Mouse (Mus musculus): ENCODE measurements around the gene Ube2e2.

Gene Ube2e2

DNA sequence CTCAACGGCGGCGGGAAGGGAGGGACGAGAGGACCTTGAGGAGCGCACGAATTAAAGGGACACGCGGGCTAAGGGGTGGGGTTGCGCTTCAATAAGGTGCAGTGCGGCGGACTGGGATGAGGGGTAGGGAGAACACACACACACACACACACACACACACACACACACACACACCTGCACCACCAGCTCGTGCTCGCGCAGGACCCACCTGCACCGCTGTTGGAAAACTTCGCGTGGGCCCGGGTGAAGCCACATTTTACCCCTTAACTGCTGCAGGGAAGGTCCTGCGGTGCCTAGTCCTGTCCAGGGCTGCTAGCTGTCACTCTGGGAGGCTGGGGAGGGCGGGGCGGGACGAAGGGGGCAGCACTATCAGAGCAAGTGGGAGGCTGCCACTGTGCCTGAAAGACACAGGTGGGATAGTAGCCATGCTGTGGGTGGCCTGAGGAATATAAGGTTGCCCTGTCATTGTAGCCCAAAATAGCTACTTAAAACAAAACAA is at the start of gene Ube2e2:
Gene Ube2e2 (minus strand): TSS at position 321 of the 499 bp plus-strand sequence.
- no peak for DNase-seq (ENCODE audit: low spot score in 2 of 2)

DNA sequence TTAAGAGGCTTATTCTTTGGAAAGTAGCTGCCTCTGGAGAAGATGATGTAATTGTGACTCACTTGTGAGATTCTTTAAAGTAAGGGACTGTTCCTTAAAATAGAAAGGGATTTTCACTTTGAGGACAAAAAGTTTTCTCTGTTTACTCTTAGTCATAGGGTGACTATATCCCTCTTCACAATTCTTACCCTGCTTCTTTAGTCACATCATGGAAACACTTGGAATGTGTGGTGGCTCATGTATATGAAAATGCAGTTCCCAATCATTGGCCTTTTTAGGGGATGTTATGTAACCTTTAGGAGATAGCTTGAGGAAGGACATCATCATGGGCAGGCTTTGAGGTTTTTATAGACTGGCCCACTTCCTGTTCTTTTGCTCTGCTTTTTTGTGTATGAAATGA is 46.0 kb upstream of the Ube2e2 start:
- no peak for DNase-seq (ENCODE audit: low spot score in 2 of 2)

DNA sequence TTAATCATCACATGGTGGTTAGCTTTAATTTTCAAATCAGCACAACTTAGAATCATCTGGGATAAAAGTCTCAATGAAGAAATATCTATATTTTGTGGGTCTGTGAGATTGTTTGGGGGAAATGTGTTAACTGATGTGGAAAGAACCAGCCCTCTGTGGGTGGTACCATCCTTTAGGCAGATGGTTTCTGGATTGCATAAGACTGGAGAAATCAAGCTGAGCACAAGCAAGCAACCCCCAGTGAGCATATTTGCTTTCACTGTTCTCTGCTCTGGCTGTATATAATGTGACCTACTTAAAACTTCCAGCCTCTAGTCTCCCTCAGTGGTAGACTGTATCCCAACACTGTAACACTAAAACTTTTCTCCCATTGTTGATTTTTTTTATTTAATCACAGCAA is 9.5 kb upstream of the Ube2e2 start:
- DNase-seq (ENCODE audit: low spot score in 2 of 2) = no peak

DNA sequence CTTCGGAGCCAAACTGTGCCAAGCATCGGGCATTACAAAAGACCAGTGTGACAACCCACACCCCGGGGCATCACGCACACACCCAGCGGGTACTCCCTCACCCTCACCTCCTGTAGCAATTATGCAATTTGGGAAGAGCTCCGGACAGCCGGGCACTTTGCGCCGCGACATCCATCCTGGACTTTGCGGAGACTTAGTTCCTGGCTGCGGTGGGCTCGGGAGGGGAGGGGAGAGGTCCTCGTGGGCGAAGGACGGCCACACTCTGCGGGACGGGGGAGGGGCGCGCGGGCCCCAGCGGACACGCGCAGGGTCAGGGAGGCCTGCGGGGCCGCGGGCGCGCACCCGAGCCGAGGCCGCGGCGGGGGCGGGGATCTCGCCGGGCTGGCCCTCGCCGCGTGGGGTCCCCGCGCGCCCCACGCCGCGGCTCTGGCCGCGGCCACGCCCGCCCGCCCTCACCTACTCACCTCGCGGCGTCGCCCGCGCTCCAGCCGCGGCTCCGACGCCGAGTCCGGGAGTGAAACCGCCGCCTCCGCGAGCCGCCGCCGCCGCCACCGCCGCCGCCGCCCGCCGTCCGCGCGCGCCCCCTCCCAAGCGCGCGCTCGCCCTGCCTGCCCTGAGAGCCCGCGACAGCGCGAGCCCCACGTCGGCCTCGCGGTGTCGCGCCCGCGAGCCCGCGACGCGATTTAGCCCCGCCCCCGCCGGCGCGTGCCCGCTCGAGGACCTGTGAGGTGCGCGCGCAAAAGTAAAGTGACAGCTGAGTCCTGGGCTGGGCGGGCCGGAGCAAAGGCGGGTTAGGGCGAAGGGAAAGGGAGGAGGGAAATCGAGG is 733 bp downstream of the Ube2e2 start:
- peak; percentile 44 to 60 for DNase-seq (ENCODE audit: low spot score in 2 of 2)

DNA sequence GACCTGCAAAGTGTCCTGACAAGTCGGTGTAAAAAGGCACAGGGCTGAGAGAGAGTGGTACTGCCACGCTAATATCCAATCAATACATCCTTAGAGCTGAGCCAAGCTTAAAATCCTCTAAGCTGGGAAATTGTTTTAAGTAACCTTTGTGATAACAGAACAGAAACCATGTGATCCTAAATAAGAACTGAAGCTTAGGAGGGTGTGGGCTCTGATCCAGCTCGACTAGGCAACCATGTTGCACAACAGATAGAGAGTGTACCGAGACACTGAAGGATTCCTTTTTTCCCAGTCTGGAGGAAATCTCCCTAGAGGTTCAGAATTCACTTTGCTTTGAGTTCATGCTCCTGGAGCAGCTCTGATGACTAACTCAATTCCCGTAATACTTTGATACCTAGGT is 4.5 kb downstream of the Ube2e2 start:
- DNase-seq (ENCODE audit: low spot score in 2 of 2) = no peak

DNA sequence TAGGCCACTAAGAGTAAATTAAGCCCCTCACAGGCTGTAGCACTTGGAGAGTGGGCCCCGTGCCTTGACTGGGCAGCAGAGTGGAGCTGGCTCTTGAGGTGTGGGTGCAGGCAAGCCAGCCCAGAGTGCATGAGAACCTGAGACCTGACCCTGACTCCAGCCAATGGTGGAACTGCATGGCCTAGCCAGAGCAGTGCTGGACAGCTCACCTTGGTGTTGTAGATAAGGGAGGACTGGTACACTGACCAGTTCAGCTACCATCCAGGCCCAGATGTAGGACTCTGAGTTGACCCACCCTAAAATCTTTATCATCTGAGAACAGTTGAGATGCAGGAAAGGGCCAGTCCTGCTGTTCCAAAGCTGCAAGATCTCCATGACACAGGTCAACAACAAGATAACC is 11.6 kb downstream of the Ube2e2 start:
- no peak for DNase-seq (ENCODE audit: low spot score in 2 of 2)

DNA sequence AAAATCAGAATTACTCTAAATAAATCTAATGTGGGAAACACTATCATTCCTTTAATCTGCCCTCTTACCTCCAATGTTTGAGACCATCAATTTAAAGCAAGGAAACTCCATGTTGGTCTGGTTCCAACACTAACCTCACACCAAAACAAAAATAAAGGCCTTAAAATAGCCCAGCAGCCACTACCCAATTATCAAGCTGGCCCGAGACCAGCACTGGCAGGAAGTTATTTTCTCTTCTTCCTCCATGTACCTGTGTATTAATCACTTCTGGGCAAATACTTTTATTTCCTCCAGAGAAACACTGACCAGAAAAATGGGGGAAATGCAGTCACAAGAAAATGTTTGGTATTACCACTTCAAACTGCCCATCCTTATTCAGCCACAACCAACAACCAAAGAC is 23.4 kb downstream of the Ube2e2 start:
- DNase-seq (ENCODE audit: low spot score in 2 of 2) = no peak

DNA sequence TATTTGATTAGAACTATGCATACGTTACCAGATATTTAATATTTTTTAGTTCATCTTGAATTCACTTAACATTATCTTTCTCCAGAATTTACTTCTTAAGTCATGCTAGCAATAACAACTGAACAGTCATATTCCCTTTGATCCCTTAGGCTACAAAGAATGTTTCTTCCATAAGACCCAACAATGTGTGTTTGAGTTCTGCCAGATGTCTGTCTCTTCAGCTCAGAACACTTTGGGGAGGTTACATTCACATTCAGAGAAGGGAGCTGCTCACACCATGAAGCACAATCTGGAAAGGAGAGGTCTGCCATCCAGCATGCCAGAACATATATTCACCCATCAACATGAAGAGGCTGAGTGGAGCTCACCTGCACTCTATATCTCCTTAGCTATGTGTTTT is 65.4 kb downstream of the Ube2e2 start:
- no peak for DNase-seq (ENCODE audit: low spot score in 2 of 2)

DNA sequence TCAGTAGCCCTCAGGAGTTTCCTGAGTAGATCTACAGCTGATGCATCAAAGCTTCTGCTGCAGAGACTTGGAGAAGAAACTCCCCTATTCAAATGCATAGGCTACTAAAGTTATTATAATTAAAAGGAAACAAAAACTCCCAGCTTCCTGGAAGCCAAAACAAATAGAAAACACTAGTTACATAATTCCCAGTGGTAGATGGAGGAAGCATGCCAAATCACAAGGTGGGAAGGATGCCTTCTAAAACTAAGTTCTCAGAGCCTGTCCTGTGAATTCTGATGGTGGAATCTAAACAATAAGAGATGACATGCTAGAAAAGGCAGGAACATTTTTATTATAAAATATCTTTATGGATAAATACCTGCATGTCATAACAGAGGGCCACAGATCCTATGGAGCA is 67.3 kb downstream of the Ube2e2 start:
- no peak for DNase-seq (ENCODE audit: low spot score in 2 of 2)

DNA sequence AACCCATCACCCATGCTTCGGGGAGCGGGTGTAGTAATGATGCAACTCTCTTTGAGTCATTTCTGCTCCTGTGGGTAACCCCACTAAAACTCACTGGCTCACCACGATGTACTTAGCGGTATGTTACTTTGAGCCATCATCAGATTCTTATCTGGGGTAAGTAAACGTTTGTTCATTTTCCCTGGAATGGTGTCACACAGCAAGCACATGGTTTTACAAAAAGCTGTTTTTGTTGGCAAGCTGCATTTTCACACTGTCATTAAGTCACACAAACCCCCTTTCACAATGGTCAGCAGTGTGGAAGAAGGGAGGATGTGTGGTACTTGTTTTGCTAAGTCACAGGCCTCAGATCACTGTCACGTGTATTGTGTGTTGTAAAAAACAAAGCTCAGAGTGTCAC is 73.4 kb downstream of the Ube2e2 start:
- no peak for DNase-seq (ENCODE audit: low spot score in 2 of 2)

DNA sequence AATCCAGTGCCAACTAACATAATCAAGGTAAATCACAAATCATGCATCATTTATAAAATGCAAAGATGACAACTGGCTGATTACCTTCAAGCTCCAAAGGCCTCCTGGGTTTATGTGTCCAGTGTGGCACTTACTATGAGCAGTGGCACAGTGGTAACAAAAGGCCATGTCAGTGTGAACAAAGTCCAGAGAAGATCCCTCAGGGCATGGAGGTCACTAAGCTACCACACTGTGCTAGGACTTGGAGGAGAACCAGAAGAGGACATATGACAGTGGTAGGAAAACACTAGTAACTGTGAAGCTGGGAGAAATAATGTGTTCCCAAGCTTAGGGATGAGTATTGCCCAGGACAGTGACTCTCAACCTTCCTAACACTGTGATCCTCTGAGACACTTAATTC is 97.2 kb downstream of the Ube2e2 start:
- no peak for DNase-seq (ENCODE audit: low spot score in 2 of 2)

DNA sequence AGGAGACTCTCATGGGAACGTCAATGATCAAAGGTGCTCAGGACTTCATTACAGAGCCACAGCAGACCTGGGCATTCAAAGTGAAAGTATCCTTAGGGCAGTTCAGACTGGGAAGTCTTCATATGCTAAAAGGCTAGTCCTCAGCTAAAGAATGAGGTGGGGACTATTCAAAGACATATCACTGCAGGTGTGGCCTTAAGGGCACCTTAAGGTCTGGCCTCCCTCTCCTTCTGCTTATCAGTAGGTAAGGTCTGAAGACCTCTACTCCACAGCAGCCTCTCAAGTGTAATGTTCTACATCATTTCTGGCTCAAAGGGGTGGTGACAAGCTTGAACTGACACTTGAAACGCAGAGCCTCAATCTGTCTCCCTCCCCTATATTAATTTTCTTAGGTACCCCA is 98.3 kb downstream of the Ube2e2 start:
- no peak for DNase-seq (ENCODE audit: low spot score in 2 of 2)

DNA sequence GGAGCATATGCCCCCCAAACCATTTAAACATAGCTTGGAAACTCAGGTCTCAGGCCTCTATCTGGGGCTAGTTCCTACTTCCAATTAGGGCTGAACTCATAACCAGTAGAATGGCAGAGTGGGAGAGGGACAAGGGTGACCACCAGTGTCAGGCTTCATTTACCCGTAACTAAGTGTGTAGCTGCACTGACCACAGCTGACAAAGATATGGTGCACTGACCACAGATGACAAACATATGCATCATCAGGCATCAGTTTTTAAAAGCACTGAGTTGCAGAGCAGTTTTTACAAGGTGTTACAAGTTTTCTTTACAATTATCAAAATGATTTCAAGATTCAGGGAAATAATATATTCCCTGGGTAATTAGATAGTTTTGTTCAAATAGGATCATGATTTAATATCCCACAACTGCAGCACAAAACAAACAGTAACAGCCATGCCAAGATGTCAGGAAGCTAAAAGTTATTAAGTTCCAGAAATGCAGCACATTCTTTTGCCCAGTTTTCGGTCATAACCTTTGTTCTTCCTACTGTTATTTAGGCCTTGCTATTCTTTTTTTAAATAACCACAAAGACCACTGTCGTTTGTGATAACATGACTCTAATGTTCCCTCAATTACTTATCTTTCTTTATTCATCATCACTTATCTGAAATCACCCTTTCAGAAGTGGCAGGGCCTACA is 114.9 kb downstream of the Ube2e2 start:
- no peak for DNase-seq (ENCODE audit: low spot score in 2 of 2)

DNA sequence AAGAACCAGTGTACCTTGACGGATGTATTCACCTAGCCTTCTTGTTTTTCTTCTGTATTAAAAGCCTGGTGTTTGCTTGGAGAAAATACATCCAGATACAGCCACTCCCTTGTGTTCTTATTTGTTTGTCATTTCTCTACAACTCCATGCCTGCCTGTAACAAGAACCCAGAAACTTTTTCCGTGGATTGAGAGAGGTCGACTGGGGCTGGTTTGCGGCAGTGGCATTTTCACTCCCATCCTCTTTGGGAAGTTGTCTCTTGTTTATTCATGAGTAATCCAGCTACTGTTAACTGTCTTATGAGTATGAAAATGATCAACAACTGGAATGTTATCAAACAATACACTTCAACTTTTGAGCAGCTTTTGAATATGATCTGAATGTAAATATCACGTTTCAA is 115.8 kb downstream of the Ube2e2 start:
- DNase-seq (ENCODE audit: low spot score in 2 of 2) = no peak

DNA sequence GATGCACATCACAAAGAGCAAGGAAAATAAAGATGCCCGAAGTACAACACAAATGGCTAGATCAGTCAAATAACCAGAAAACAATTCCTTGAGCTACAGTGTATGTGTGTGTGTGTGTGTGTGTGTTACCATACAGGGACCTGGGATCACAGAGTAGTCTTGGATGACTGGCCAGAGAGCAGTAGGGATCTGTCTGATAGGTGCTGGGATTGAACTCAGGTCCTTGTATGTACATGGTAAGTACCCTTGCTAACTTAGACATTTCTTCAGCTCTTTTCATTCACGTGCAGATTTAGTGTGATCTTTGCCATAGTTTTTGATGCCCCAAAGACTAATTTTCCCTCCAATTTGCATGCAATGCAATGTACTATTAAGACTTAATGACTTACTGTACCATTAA is 117.9 kb downstream of the Ube2e2 start:
- no peak for DNase-seq (ENCODE audit: low spot score in 2 of 2)

DNA sequence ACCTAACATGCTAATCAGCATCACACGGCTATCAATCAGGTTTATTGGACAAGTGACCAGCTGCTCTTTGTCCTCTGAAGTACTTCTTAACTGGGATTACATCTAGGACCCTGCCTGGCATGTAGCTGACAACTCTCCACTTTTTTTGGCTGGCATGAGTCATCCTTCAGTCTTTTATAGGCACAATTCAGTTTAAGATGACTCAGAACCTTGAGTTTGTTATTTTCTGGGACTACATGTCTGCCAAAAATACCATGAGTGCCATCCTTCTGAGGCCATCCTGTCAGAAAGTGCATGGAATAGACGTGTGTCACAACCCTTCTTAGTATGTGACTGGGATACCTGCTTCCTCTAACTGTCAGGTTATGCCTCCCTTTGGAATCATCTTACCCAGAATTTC is 120.3 kb downstream of the Ube2e2 start:
- DNase-seq (ENCODE audit: low spot score in 2 of 2) = no peak

DNA sequence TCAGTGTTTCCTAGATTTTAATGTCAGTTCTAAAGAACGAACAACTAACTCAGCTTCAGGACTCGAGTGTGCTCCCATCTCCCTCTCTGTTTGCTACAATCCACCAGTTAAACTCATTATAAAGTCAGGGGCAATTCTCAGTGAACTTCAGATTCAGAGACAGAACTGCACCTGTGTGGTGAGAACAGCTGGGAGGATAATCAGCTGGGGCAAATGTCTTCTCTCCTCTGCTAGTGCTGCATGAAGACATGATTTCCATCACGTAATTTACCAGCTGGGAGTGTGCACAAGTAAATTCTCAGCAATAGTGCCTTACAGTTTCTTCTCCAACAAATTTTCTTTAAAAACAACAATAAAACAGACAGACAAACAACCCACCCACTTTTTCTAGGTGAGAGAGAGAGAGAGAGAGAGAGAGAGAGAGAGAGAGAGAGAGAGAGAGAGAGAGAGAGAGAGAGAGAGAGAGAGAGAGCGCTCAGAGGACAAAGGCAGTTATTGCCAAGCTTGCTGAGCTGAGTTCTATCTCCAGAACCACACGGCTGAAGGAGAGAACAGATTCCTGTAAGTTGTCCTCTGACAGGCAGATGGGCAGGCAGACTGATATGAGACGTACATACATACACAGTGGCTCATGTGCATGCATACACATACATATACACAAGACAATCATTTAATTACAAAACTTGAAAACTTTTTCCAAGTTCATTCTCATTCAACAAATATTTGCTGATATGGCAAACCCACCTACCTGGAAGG is 134.3 kb downstream of the Ube2e2 start:
- DNase-seq (ENCODE audit: low spot score in 2 of 2) = no peak

DNA sequence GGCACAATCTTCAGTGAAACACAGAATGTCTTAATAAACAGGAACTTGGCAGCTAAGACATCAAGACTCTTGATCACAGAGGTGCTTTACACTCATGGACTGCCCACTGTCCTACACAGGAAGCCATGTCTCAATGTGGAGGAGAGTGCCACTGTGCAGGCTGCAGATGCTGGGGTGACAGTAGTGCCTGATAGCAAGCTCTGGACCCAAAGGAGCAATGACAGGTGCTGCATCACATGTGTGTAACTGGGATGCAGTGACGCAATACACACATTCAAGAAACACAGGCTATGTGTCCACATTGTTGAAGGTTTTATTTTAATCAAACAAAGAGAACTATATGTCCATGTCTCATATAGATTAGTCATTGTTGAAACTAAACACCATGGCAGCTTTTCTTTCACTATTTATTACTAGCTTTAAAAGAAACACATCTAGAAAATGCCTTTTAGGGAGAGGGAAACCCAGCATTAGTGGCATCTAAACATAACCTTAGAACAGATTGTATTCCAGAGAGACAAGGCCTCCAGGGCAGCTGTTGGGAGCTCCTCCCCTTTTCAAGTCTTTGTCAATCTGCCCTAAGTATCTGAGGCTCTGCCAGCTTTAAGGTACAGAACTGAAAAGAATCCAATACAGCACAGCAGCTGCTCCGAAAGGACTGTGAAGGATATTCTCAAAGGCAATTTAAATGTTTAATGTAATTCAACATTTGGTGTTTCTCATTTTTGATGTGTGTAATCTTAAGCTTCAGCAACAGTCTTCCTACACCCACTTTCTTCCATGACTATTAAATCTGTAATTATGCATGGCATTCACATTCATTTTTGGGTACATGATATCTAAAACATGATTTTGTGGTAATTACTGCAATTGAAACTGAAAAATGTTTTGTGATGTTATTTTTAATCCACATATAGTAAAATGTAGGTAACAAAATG is 135.2 kb downstream of the Ube2e2 start:
- DNase-seq (ENCODE audit: low spot score in 2 of 2) = no peak

DNA sequence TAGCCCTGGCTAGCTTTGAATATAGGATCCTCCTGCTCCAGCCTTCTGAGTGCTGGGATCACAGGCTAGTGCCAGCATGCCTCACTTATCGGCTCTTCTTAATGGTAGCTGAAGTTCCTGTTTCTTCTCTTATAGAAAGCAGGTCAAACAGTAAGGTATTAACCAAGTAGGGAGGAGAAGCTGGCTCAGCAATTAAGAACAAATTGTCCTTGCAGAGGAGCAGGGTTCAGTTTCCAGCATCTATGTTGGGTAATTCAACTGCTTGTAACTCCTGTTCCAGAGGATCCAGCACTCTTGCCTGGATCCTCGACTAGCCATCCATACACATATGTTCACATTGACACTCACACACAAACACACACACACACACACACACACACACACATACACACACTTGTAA is 136.1 kb downstream of the Ube2e2 start:
- DNase-seq (ENCODE audit: low spot score in 2 of 2) = no peak

DNA sequence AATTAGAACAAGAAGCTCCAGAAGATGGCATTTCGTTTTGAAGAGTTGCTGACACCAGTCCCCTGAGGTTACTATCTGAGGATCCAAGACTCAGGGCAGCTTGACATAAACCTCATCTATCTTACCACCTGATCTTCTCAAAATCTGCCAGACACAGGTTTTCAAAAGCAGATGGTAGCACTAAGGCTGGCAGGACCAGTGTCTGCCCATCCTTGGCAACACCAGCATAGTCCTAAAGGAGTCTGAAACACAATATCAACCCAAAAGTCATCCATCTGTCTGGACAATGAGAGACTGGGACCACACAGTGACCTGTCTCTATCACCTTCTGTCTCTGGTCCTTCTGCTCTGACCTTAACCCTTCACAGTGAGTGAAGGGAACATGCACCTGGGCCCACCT is 138.7 kb downstream of the Ube2e2 start:
- DNase-seq (ENCODE audit: low spot score in 2 of 2) = no peak

DNA sequence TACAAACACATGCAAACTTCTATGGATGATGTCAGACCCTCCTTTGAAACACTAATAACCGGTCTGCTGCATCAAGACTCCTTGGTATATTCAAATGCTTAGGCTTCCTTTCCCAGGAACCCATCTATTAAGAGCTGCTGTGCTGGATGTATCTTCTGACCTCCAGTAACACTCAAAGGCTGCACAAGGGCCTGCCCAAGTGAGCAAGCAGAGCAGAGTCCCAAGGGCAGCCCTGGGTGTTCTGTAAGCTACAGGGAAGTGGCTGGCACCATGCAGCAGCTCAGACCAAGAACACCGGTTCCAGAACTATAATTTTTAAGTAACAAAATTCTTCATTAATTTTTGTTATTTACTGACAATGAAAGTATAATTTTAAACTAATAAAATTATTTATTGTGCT is 139.5 kb downstream of the Ube2e2 start:
- DNase-seq (ENCODE audit: low spot score in 2 of 2) = no peak

All from spleen, postnatal 36 days (tissue).